Comparison of ENCODE assay signal across 8 mouse cellular contexts in genomic region chr9:50528293-50528892, GRCm38 (mm10). TPM values are rescaled to one million over a fixed set of nuclear protein-coding genes. Genes with fewer than 3 reads are reported as not detected.
A peak's percentile ranks its signal among the peaks of the same experiment; 100 is the strongest.
DNase-seq lines count a peak whose midpoint lies in the region; ATAC-seq lines count a peak whose summit lies in the region.

Gene Pts, minus strand, starts transcription at chr9:50528724.

- peak within 1 kb of the TSS; percentile 62 for H3K4me2 ChIP-seq in hindbrain, embryonic 15.5 days

- peak; percentile 96 for DNase-seq in R1 (ENCODE audit: low read depth, low spot score)
- DNase-seq in cerebellum, postnatal 25 days: peak; percentile 98 to 99
- peak; percentile 97 for DNase-seq in frontal cortex, postnatal 36 days (ENCODE audit: low spot score in 2 of 2)
- DNase-seq in left cerebral cortex, adult 11 months (ENCODE audit: low spot score): peak; percentile 95
- DNase-seq in lung, postnatal 4 days: peak; percentile 98
- DNase-seq in retina, postnatal 7 days (ENCODE audit: low read depth, low spot score): peak; percentile 97
- DNase-seq in urinary bladder, adult 2 months (ENCODE audit: low spot score): peak; percentile 96

- H3K27ac ChIP-seq in hindbrain, embryonic 15.5 days (replicated peaks): peak within 1 kb of the TSS; percentile 87

- ATAC-seq in hindbrain, embryonic 15.5 days (ENCODE audit: low FRiP score, low read depth): peak; percentile 99

- no peaks in the 10 kb centered on the region for H3K36me3 ChIP-seq in hindbrain, embryonic 15.5 days

- no peaks in the 10 kb centered on the region for H3K27me3 ChIP-seq in hindbrain, embryonic 15.5 days

- H3K4me1 ChIP-seq in hindbrain, embryonic 15.5 days (replicated peaks): peaks cover 16% of the 10 kb centered on the region

- H3K4me3 ChIP-seq in hindbrain, embryonic 15.5 days: peak within 1 kb of the TSS; percentile 70

- under 1% methylated on average over 54 of the region's 54 CpGs for WGBS in hindbrain, embryonic 15.5 days

- peak within 1 kb of the TSS; percentile 52 for H3K9ac ChIP-seq in hindbrain, embryonic 15.5 days

- H3K9me3 ChIP-seq in hindbrain, embryonic 15.5 days: no peaks in the 10 kb centered on the region

RNA-seq across cellular contexts. Expression of gene Pts, which starts in this region (rescaled TPM):
- 108 TPM in 2 replicates for polyA plus RNA-seq in hindbrain, embryonic 15.5 days (2015; fragmentation: Nextera tagmentation; extraction: Ambion mirVana)
- polyA plus RNA-seq in urinary bladder, adult 2 months (2012; rRNA removed): 101 and 137 TPM in 2 replicates

Comparison
In these comparisons a context has a peak if more than half of its experiments do, and no peak if none do; other contexts are left out.
1. Peak in every context shown above with its lines: DNase-seq, ATAC-seq, H3K4me3 ChIP-seq and H3K27ac ChIP-seq.